Mouse (Mus musculus) right cerebral cortex, postnatal 4 days (tissue): ENCODE results near the gene BC107364.
"Not testable (repeated sequence)": the region's sequence is repeated elsewhere in the genome, so short reads cannot be mapped to it uniquely, and the experiment has no call there.

Experiments used
- DNase-seq: peaks from one replicate; pipeline ENCODE4 v3.0.0-alpha.2; 2022

The BC107364 gene

DNA sequence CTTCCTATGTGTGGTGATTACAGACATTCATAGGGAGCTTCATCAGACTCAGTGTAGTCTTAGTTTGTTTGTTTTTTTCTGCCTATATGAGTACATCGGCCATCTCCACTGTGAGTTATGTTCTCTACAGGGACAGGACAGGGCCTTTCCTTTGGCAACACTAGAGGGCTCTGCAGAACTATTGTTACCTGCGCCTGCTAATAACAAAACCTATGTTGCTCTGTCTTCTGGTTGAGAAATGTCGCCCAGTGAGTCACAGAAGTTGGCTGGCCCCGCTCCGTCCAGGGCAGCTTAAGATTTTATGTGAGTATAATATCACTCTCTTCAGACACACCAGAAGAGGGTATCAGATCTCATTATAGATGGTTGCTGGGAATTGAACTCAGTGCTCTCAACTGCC, 41.1 kb downstream of the BC107364 start:
- no peak for DNase-seq

DNA sequence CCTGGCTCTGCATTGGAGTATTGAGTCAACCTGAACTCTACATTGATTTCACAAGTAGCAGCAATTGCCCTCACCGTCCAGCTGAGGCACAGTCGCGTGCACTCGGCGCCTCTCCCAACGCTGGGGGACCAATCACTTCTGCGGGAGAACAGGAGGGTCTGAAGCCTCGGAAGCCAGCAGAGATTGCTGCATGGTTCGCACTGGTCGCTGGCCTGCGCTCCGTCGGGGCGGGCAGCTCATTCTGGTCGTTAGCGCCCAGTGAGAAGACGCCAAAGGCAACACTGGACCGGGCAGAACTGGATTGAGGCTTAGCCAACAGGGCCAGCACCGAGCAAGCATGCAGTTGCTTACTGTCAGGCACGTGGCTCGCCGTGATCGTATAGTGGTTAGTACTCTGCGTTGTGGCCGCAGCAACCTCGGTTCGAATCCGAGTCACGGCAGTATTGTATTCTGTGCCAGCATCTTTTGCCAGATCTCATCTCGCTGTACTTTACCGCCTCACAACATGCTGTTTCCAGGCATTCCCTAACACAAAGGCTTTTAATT, 42.3 kb downstream of the BC107364 start:
- no peak for DNase-seq

DNA sequence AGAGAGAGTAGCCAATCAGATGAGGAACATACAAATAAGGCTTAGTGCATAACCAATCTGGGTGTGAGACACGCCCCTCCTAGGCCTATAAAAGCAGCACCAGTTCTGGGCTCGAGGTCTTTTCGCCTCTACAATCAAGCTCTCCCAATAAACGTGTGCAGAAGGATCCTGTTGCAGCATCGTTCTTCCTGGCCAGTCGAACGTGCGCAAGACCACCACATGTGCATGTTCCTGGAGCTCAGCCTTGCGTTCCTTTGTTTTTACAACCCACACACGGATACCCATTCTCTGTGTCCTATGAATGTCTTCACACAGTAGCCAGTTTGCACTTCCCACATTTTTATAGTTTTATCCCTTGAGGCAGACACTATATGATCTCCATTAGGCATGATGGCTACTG, 44.0 kb downstream of the BC107364 start:
- DNase-seq = not testable (repeated sequence)

DNA sequence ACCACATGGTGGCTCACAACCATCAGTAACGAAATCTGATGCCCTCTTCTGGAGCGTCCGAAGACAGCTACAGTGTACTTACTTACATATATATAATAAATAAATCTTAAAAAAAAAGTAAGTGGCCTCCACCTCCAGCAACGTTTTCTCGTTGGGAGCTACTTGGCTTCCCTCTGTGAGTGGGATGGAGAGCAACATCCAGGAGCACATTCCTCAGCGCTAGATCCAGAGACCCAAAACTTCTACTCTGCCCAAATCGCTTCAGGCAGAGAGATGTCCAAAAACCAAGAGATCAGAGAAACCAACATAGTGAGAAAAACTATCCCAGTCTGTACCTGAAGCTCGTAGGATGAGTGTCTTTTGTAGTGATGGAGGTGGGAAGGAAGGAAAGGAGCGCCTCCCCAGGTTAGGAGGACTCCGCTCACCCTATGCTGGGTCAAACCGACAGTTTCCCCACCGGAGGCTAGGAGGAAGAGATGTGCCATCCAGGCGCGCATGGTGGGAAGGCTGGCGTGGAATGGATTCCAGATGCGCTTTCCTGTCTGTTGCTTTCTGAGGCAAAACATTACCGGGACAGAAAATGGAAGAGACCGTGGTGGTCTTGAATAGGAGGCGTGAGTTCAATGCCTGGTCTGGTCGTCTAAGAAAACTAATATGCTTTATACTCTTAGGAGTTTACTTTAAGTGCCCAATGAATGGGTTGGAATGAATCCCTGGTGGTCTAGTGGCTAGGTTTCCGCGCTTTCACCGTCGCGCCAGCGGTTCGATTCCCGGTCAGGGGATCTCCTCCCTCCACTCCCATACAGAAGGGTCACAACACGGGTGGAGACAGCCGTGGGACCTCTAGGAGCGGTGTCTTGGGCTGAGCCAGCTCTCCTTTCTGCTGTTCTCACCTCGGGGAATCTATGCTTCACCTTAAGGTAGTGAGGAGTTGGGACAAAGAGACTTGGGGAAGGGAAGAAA, 46.3 kb downstream of the BC107364 start:
- no peak for DNase-seq

DNA sequence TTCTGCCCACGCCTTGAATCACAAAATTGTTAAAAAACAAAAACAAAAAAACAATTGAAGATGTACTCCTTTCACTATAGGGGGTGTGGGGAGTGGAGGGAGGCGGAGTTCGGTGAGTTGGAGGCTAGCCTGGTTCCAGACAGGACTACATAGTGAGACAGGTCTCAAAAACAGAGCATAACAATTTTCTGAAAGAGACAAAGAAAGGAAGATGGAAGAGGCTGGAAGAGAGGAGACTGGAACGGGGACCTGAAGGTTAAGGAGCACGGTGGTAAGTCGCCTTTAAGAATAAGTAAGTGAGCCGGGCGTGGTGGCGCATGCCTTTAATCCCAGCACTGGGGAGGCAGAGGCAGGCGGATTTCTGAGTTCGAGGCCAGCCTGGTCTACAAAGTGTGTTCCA, 47.1 kb downstream of the BC107364 start:
- no peak for DNase-seq

DNA sequence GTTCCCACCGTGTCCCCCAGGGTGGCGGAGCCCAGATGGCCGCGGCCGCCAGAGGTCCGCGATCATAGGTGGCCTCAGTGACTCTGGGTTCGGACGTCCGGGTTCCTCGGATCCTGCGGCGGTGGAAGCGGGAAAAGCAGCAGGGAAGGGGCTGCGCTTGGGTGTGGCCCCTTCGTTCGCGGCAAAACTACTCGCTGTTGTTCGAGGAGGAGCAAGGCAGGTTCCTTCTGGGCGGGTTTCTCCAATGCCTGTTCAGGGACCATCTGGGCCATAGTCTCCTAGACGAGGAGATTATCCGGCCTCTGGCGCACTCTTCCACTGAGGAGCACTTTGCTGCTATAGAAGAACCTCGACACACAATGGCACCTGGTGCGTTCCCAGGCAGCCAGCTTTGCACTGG, 47.7 kb downstream of the BC107364 start:
- no peak for DNase-seq

DNA sequence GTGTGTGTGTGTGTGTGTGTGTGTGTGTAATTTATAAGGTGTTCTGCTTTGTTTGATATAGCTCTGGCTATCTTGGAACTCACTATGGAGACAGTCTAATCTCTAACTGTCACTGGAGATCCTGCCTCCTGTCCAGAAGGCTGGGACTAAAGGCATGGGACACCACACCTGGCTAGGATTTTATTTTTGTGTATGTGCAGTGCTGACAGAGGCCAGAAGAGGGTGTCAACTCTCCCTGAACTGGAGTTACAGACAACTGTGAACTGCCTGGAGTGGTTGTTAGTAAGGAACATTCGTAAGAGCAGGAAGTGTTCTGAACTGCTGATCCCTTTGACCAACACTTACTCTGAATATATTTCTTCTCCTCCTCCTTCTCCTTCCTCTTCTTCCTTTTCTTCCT, 49.1 kb downstream of the BC107364 start:
- no peak for DNase-seq

DNA sequence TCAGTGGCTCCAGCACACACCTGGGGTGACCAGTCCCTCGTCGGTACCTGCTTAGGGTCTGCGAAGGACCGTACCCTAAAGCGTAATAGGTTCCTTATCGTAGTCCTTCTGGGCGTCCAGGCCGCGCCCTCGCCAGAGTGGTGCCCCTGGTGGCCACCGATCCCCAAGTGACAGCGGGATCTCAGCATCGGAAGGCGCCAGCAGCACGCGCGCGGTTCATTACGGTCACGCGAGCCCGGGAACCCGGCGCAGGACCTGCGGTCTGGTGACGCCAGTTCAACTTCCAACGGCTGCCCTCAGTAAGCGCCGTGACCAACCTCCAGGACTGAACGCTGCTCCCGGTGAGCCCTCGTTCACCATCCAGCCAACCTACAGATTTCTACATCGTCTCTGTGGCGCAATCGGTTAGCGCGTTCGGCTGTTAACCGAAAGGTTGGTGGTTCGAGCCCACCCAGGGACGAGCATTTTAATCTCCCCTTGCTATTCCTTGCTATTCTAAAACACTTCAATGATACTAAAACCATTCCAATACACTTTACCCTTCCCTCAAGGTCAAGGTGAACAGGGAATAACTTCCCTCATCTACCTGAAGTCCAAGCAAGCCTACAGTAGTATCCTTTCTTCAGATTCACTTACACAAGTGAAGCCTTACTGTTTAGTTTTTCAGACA, 50.1 kb downstream of the BC107364 start:
- DNase-seq = peak; percentile 21

DNA sequence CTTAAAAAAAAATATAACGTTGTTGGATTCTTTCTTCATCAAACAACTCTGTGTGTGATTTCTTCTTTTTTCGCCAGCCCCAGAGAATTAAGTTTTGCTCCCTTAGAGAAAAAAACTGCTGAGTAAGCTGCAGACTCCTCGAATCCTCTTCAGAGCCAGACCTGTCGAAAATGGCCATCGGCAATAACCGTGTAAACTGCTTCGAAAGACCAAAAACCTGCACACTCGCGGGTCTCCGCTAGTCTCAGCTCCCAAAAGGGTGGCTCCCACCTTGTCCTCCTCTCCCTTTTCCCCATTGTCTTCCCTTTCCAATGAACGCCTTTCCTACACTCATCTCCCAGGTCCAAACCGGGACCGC, 50.7 kb downstream of the BC107364 start:
- DNase-seq = no peak

DNA sequence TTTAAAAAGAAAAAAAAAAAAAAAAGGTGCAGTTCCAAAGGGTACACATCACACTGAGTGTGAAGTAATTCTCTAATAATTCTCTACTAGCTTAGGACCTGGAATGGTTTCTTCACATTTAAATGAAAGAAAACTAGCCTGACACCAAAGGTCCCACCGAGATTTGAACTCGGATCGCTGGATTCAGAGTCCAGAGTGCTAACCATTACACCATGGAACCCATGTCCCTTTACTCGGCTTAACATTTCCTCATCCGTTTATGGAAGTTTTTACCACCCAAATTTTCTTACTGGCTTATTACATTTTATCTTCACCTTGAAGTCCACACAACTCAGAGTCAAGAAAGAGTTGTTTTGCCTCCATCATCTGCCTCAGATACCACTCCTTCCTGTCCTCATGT, 53.2 kb downstream of the BC107364 start:
- no peak for DNase-seq

DNA sequence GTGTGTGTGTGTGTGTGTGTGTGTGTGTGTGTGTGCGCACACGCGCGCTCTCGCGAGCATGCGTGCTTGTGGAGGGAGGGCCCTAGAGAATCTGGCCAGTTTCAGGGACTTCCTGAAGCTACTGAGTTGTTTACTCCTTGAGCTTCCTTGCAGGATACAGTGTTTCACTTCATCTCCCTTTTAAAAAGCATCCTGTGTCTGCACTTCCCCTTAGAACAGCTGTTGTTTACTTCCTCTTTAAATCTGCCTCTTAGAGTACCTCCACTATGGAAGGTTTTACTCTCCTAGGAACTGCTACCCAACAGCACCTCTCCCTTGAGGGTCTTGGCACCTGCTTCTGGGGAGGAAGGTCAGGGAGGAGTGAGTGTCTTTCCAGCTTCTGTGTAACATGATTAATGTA, 55.2 kb downstream of the BC107364 start:
- DNase-seq = no peak

DNA sequence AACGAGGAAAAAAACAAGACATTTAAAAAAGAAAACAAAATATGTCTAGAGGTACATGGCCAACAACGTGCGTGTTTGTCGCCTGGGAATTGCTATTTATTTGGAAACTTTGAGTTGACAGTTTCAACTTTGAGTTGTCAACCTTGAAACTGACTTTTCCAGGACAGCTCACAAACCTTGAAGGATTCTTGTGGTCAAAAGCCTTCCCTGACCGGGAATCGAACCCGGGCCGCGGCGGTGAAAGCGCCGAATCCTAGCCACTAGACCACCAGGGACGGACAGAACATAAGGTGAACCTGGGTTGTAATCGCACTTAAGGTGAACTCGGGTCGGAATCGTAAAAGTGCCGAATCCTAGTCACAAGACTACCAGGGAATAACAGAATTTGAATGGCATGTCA, 64.9 kb downstream of the BC107364 start:
- DNase-seq = not testable (repeated sequence)
